Mouse (Mus musculus) spleen, adult 18-20 months (tissue): ENCODE measurements around the gene Gmfb.

Source experiments
- DNase-seq, 2 experiments: peaks; one replicate each; pipeline ENCODE4 v3.0.0; 2022; ENCODE audit warnings: mixed read lengths in 2 of 2

Gene Gmfb

DNA sequence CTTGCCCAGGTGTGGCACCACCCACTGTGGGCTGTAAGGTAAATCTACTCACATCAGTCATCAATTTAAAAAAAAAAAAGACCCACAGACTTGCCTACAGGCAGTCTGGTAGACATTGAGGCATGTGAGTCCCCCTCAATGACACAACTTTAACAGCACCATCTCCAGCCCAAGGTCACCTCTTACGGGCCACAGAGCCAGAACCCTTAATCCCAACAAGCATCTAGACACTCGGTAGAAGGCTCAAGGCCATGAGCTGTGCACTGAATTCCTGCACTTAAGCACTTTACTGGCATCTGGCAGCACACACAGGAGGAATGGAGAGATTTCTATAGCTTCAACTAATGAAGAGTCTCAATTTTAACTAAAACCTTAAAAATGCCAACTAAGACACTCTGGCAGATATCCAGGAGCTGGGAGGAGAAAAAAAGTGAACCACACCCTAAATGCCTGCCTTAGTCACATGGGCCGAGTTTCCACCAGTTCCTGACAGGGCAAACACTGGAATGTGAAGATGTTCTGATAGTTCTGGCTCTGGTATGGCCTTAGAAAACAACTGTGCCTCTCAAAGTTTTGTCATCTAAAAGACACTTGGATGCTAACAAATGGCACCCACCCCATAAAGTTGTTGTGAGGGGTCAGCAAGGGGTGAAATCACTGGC, 21.2 kb downstream of the Gmfb start:
- no peak for DNase-seq

- no peak for DNase-seq
These were observed 27.9 kb downstream of the Gmfb start for GRCm38 (mm10) chr14:46794157-46794556.

DNA sequence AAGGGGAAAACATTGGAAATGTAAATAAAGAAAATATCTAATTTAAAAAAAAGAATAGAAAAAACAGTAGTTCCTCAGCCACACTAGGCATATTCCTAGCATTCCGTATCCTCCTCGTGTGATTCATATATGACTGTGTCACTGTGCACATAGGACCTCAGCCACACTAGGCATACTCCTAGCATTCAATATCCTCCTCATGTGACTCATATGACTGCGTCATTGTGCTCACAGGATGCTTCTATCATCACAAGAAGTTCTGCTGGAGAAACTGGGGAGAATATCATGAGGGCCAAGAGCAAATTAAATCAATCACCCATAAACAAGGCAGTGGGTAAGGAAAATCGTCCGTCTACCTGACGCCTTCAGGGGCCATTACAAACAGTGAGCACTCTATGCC, 31.3 kb downstream of the Gmfb start:
- no peak for DNase-seq

- DNase-seq = peak in 1 of 2 experiments; percentile 18
These were observed 31.7 kb downstream of the Gmfb start for GRCm38 (mm10) chr14:46790303-46790702.

DNA sequence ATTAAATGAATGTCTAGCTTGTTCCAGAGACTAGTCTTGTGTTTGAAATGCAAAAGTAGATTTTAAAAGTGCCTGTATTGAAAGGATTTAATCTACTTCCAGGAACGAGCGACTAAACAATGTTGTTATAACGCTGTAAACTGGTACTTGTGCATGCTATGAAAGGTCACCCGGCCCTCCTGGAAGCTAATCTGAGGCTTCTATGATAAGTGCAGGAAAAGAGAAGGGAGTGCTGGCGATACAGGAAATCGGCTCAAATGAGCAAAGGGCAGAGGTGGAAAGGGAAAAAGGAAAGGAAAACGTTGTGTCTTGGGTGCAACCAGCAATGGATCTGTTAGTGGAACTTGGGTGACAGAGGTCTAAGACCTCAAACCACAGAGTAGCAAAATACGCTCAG, 33.5 kb downstream of the Gmfb start:
- no peak for DNase-seq

- DNase-seq = peak; percentile 84 to 95
These were observed 34.1 kb downstream of the Gmfb start, which contains the start of gene Cnih1 for GRCm38 (mm10) chr14:46787787-46788504. Gene Cnih1, minus strand, starts transcription at chr14:46788411.

DNA sequence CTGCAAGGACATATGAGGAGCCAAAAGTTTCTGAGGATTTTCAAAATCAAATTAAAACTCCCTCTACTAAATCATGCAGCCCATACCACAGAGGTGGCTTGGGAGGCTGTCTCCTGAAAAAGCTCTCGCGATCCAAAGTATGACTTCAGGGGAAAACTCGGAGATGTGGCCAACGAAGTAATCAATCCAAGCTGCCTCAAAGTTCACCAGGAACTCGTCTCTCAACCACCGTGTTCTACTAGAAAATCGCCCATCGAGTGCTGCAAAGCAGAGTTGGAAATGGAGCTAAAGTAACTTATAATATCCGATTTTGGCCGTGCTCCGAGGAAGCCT, 34.6 kb downstream of the Gmfb start:
- no peak for DNase-seq

GRCm38 (mm10) chr14:46785247-46785646, 36.8 kb downstream of the Gmfb start:
- no peak for DNase-seq

DNA sequence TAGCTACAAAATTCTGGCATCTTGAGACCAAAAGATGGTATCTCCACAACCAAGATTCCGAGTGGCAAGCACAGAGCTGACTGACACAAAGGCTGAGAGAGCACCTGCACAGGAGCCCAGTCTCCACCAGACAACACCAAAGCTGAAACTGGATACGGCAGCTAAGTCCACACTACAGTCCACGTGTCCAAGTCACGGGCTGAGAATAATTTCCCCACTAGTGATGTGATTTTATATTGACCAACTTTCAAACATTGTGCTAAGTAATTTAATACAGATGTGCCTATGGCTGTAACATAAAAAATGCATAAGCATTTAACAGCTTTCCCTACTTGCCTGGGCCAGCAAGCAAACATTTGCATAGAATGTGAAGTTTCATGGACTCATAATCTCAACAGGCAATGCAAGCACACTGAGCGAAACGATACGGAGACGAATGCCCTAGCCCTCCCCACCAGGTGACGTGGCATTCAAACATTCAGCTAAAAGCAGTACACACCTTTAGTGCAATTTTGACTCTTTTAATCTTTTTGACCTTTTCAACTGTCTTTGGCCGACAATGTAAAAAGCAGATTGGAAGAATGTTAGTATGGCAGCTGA, 38.6 kb downstream of the Gmfb start:
- no peak for DNase-seq

DNA sequence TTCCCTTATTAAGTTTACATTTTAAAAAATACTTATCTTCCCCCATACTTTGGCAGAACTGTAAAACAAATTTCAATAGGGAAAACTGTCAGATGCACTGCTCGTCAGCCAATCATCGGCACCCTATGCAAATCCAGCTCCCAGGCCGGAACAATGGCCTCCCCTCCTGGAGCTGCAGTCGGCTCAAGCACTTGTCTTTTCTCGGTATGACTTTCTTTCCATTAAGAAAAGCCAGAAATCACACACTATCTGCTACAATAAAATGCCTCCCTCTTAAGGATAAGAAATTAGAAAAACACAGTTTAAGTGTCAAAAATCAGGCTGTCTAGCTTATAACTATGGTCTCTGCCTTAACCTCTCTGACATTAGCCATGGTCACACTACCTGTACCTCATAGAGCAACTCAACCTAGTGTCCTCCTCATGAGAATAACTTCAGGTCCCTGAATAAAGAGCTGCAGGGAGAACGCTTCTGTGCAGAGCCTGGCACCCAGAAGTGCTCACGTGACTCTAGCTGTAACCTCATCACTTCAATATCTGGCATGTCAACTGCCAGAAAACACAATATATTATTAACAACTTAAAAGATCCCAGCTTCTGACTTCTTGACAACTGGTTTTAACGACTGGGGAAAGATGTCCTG, 39.7 kb downstream of the Gmfb start:
- no peak for DNase-seq

DNA sequence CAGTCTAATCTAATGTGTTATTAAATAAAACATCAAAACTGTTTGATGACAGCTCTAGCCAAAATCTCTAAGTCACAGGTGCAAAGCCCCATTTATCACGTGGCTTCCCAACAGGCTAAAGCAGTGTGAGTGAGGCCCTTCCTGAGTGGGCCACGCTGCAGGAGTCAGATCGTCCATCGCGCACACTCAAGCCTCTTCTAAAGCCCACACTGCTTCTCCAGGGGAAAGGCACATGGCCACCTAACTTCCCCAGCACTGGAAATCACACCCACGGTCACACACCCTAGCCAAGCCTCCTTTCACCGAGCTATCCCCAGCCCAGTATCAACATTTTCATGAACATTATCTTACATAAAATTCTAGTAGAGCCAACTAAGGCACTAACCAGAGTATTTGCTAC, 41.0 kb downstream of the Gmfb start:
- DNase-seq = no peak

DNA sequence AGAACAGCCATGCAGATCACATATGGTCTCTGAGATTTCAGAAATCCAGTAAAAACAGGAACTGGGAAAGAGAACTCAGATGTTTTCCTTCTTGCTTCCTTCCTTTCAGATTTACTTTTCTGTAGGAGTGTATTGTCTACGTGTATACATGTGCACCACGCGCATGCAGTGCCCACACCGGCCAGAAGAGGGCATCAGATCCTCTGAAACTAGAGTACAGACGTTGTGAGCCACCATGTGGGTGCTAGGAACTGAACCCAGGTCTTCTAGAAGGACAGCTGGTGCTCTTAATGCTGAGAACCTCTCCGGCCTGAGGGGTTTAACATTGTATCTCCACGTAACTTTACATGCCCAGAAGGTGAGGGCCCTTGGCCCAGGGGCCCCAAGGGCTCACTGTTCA, 42.8 kb downstream of the Gmfb start:
- DNase-seq = no peak

- DNase-seq = no peak
These were observed 43.3 kb downstream of the Gmfb start for GRCm38 (mm10) chr14:46778756-46779155.

- DNase-seq = no peak
These were observed 52.0 kb downstream of the Gmfb start for GRCm38 (mm10) chr14:46770036-46770435.

DNA sequence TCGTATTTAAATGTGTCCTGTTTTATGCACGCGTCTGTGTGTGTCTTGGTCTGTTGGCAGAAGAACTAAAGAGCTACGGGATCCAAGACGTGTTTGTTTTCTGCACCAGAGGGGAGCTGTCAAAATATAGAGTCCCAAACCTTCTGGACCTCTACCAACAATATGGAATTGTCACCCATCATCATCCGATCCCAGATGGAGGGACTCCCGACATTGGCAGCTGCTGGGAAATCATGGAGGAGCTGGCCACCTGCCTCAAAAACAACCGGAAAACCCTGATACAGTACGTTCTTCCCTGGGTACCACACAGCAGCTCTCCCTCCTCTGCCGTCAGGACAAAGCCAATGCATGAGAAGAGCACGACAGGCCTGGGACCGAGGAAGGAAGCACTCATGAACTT, 54.9 kb downstream of the Gmfb start:
- DNase-seq = no peak

DNA sequence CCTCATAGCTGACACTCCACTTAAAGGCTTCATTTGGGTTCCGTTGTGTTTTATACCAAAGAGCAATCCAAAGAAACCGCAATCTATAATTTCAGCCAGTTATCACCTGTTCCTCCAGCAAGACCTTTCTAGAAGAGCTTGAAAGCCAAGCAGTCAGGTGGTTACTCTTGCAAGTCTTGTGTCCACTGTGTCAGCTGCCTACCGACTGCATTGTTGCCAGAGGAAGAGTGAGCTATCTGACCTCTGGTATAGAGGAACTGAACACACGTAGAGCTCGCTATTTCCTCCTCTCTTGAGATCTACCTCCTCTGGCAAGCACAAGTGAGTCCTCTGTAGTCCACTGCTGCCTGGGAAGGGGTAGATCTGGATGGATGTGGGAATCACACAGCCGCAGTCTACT, 60.9 kb downstream of the Gmfb start:
- no peak for DNase-seq

GRCm38 (mm10) chr14:46760355-46761029, 61.5 kb downstream of the Gmfb start, which contains the start of gene Cdkn3:
Gene Cdkn3, plus strand, starts transcription at chr14:46760541.
- DNase-seq = peak; percentile 84 to 85

- no peak for DNase-seq
These were observed 62.1 kb downstream of the Gmfb start for GRCm38 (mm10) chr14:46759970-46760354.
